Mouse (Mus musculus) CH12.LX (cell line): Measurements from ENCODE around the gene Hist1h1c. TPM values are rescaled to one million over a fixed set of nuclear protein-coding genes. Genes with fewer than 3 reads are reported as not detected.

Experiments
- DNase-seq: peaks from one replicate; pipeline ENCODE4 v3.0.0-alpha.2; 2013; ENCODE audit errors: extremely low read depth
- H3K27ac ChIP-seq: 2 replicates; pipeline ENCODE4 v1.5.1; 2012; ENCODE audit warnings: low read depth, mild to moderate bottlenecking, control low read depth, moderate library complexity; ENCODE audit not compliant: insufficient read depth
- H3K27me3 ChIP-seq: replicated peaks from 2 replicates; pipeline ENCODE3; 2012; ENCODE audit warnings: inconsistent platforms
- H3K36me3 ChIP-seq, 2 experiments: replicated peaks in 1 of 2; 2 replicates each; pipeline versions ENCODE3 to v1.6.1; 2012; ENCODE audit warnings: inconsistent platforms in 1 of 2, low read length in 1 of 2, mild to moderate bottlenecking in 1 of 2, mixed read lengths in 1 of 2, moderate library complexity in 1 of 2; ENCODE audit not compliant: control insufficient read depth in 1 of 2, insufficient read depth in 1 of 2
- H3K4me1 ChIP-seq, 2 experiments: 2 replicates each; pipeline ENCODE4 v1.6.1; 2012; ENCODE audit warnings: inconsistent platforms in 1 of 2, moderate library complexity in 1 of 2; ENCODE audit not compliant: insufficient read depth in 2 of 2, control insufficient read depth in 1 of 2
- H3K4me2 ChIP-seq: 2 replicates; pipeline ENCODE4 v1.6.1; 2012; ENCODE audit warnings: low read depth, mild to moderate bottlenecking, control low read depth; ENCODE audit not compliant: poor library complexity, insufficient read depth, severe bottlenecking
- H3K4me3 ChIP-seq, 3 experiments: fragments of 150-350 bp in 1 of 3; sonication (generic) in 1 of 3; replicated peaks in 1 of 3; 2 replicates each; pipeline versions ENCODE3 to v1.5.1; 2011 to 2012; ENCODE audit warnings: low read depth in 2 of 3, low read length in 2 of 3, mild to moderate bottlenecking in 2 of 3, moderate library complexity in 2 of 3, control low read depth in 1 of 3, improper control_type of control experiment in 1 of 3, inconsistent platforms in 1 of 3, mixed read lengths in 1 of 3; ENCODE audit not compliant: poor library complexity in 1 of 3
- H3K79me2 ChIP-seq: replicated peaks from 2 replicates; pipeline ENCODE4 v1.6.1; 2012; ENCODE audit warnings: mild to moderate bottlenecking, moderate library complexity; ENCODE audit not compliant: control insufficient read depth, poor library complexity, insufficient read depth, severe bottlenecking; ENCODE audit errors: extremely low read depth
- H3K9ac ChIP-seq: 2 replicates; pipeline ENCODE4 v1.6.1; 2012; ENCODE audit warnings: low read depth, mild to moderate bottlenecking, control low read depth, moderate library complexity; ENCODE audit not compliant: insufficient read depth
- H3K9me3 ChIP-seq: replicated peaks from 2 replicates; pipeline ENCODE3; 2012; ENCODE audit warnings: low read length, inconsistent platforms, mixed read lengths
- CHD1 ChIP-seq: IDR thresholded peaks from 2 replicates; pipeline ENCODE4 v1.6.1; 2012; ENCODE audit warnings: low read depth, low read length, improper control_type of control experiment, inconsistent platforms
- CTCF ChIP-seq, 2 experiments: IDR thresholded peaks in 1 of 2; conservative IDR thresholded peaks in 1 of 2; 2 replicates each; pipeline ENCODE4 v1.5.1; 2011 to 2012; ENCODE audit warnings: low read depth in 2 of 2, low read length in 2 of 2, improper control_type of control experiment in 1 of 2, inconsistent platforms in 1 of 2, mild to moderate bottlenecking in 1 of 2, moderate library complexity in 1 of 2
- ELF1 ChIP-seq: IDR thresholded peaks from 2 replicates; pipeline ENCODE4 v1.6.1; 2014; ENCODE audit warnings: low read depth, mild to moderate bottlenecking, inconsistent platforms, low read length, improper control_type of control experiment
- EP300 ChIP-seq: IDR thresholded peaks from 2 replicates; pipeline ENCODE4 v1.6.1; 2011; ENCODE audit warnings: low read length, improper control_type of control experiment
- JUN ChIP-seq: IDR thresholded peaks from 2 replicates; pipeline ENCODE4 v1.6.1; 2011; ENCODE audit warnings: low read depth, mild to moderate bottlenecking, low read length, improper control_type of control experiment, moderate library complexity; ENCODE audit not compliant: insufficient read depth
- JUND ChIP-seq: conservative IDR thresholded peaks from 2 replicates; pipeline ENCODE4 v1.6.1; 2011; ENCODE audit warnings: low read depth, low read length, improper control_type of control experiment
- KAT2A ChIP-seq: IDR thresholded peaks from 2 replicates; pipeline ENCODE4 v1.6.1; 2012; ENCODE audit warnings: low read length, improper control_type of control experiment, inconsistent platforms; ENCODE audit not compliant: insufficient replicate concordance
- MAFK ChIP-seq: IDR thresholded peaks from 2 replicates; pipeline ENCODE4 v1.6.1; 2011; ENCODE audit warnings: low read length, improper control_type of control experiment; ENCODE audit not compliant: insufficient replicate concordance
- MAX ChIP-seq: IDR thresholded peaks from 2 replicates; pipeline ENCODE4 v1.6.1; 2011; ENCODE audit warnings: low read length, improper control_type of control experiment
- MXI1 ChIP-seq: IDR thresholded peaks from 2 replicates; pipeline ENCODE4 v1.6.1; 2011; ENCODE audit warnings: mild to moderate bottlenecking, low read depth, low read length, improper control_type of control experiment
- MYC ChIP-seq: IDR thresholded peaks from 2 replicates; pipeline ENCODE4 v1.6.1; 2011; ENCODE audit warnings: low read depth, mild to moderate bottlenecking, improper control_type of control experiment, low read length
- NELFE ChIP-seq: IDR thresholded peaks from 2 replicates; pipeline ENCODE4 v1.6.1; 2011; ENCODE audit warnings: low read depth, low read length, improper control_type of control experiment
- NRF1 ChIP-seq: IDR thresholded peaks from 2 replicates; pipeline ENCODE4 v1.6.1; 2014; ENCODE audit warnings: low read depth, mild to moderate bottlenecking, inconsistent platforms, low read length, improper control_type of control experiment, moderate library complexity
- TBP ChIP-seq: conservative IDR thresholded peaks from 2 replicates; pipeline ENCODE4 v1.6.1; 2011; ENCODE audit warnings: low read depth, low read length, improper control_type of control experiment
- TCF12 ChIP-seq: IDR thresholded peaks from 2 replicates; pipeline ENCODE4 v1.6.1; 2014; ENCODE audit warnings: low read depth, mild to moderate bottlenecking, inconsistent platforms, low read length, improper control_type of control experiment
- UBTF ChIP-seq: IDR thresholded peaks from 2 replicates; pipeline ENCODE4 v1.6.1; 2012; ENCODE audit warnings: low read depth, mild to moderate bottlenecking, inconsistent platforms, low read length, improper control_type of control experiment, moderate library complexity
- USF1 ChIP-seq: IDR thresholded peaks from 2 replicates; pipeline ENCODE4 v1.6.1; 2014; ENCODE audit warnings: low read depth, mild to moderate bottlenecking, inconsistent platforms, low read length, improper control_type of control experiment
- USF2 ChIP-seq: conservative IDR thresholded peaks from 2 replicates; pipeline ENCODE4 v1.6.1; 2011; ENCODE audit warnings: low read depth, low read length, improper control_type of control experiment
- ZMIZ1 ChIP-seq: IDR thresholded peaks from 2 replicates; pipeline ENCODE4 v1.6.1; 2012; ENCODE audit warnings: low read depth, mild to moderate bottlenecking, inconsistent platforms, low read length, improper control_type of control experiment
- ZNF384 ChIP-seq: IDR thresholded peaks from 2 replicates; pipeline ENCODE4 v1.6.1; 2012; ENCODE audit warnings: low read depth, low read length, improper control_type of control experiment, inconsistent platforms
- dilution Hi-C: fragments of 300-500 bp; cut with MboI; formaldehyde crosslinking; loops from 2 replicates; pipeline ENCODE4 v1.14.3; 2020; ENCODE audit warnings: low sequenced_read_pairs; ENCODE audit not compliant: extremely low pct_unique_long_range_greater_than_20kb, extremely low pct_ligation_motif_present
- in situ Hi-C: fragments of 300-500 bp; cut with MboI; formaldehyde crosslinking; loops from 3 replicates; pipeline ENCODE4 v1.14.3; 2019; ENCODE audit warnings: low sequenced_read_pairs, low pct_ligation_motif_present, low pct_unique_long_range_greater_than_20kb, mixed read lengths
- polyA plus RNA-seq: library from polyadenylated mRNA; unstranded; fragments of >175 nt; gene quantifications from 2 replicates; pipeline ENCODE4 v1.2.1, GENCODE M21; 2012; ENCODE audit warnings: low read depth; ENCODE audit not compliant: insufficient read length
- total RNA-seq, 2 experiments: library from RNA; depleted of rRNA; stranded (reverse); fragments of 300-350 nt in 1 of 2; fragments of >200 nt in 1 of 2; gene quantifications; 2 replicates each; pipeline ENCODE4 v1.2.3; 2012 to 2014

Hist1h1c gene
- total and polyA plus RNA-seq, 3 experiments: 12.5 to 597 (median 22.8) TPM

DNA sequence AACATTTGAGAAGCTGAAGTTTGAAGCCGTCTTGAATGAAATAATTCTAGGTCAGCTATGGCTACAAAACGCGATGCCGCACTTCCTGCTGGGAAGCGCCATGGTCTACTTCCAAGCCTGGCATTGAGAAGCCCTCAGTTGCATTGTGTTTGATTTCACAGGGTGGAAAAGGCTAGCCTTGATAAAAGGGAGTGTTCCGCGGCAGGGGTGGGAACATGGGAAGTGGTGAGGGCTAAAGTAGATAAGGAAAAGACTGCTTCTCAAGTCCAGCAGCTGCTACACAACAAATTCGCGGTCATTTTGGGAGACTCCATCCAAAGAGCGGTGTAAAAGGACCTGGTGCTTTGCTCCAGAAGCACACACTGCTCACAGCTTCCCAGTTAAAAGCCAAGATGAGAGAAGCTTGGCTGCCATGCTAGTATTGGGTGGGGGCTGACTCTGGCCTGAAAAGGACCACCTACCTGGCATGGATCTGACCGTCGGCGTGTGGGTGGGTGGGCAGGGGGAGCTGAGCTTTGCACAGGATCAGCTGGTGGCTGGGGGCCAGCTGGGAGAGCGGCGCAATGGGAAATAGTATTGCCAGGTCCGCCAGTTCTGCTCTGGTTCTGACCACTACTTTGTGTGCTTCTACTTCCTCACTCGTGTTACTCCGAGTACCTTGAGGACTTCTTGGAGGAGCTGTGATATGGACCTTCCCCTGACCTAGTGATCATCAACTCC lies 10.0 kb upstream of the Hist1h1c start:
- no peak overlapping the region for H3K27ac ChIP-seq
- H3K27me3 ChIP-seq: no peaks in the 10 kb centered on the region
- H3K79me2 ChIP-seq: no peaks in the 10 kb centered on the region
- H3K9me3 ChIP-seq: no peaks in the 10 kb centered on the region
- H3K4me1 ChIP-seq: no peaks in the 10 kb centered on the region
- H3K4me2 ChIP-seq: no peak overlapping the region
- DNase-seq: no peak
- no peak overlapping the region for H3K9ac ChIP-seq
- in situ Hi-C loops: loop anchor here (10.0 kb wide), 1 partner anchor 94 kb away; no protein-coding TSS in a partner anchor
- H3K4me3 ChIP-seq: no peak overlapping the region
- dilution Hi-C loops: no loop called here
- TF ChIP-seq JUN (no peak), CTCF (conservative IDR thresholded peaks at IDR 0.05 in 1 of 2, IDR thresholded peaks at IDR 0.05 in 1 of 2; ENCODE audit: low read depth in 2 of 2, low read length in 2 of 2) (no peak), NRF1 (no peak), NELFE (no peak), ZMIZ1 (no peak), MAFK (no peak), MAX (no peak), ELF1 (no peak), USF1 (no peak), EP300 (no peak), ZNF384 (no peak), TCF12 (no peak), KAT2A (no peak), MYC (no peak), TBP (no peak), MXI1 (no peak), CHD1 (no peak), USF2 (no peak)
- H3K36me3 ChIP-seq: no peaks in the 10 kb centered on the region

GRCm38 (mm10) chr13:23729192-23729525 lies 9.4 kb upstream of the Hist1h1c start:
- H3K79me2 ChIP-seq: no peaks in the 10 kb centered on the region
- H3K9ac ChIP-seq: no peak overlapping the region
- no peak for DNase-seq
- H3K9me3 ChIP-seq: no peaks in the 10 kb centered on the region
- H3K36me3 ChIP-seq: no peaks in the 10 kb centered on the region
- H3K4me2 ChIP-seq: no peak overlapping the region
- H3K27me3 ChIP-seq: no peaks in the 10 kb centered on the region
- no peak overlapping the region for H3K27ac ChIP-seq
- H3K4me1 ChIP-seq: no peaks in the 10 kb centered on the region
- no peak overlapping the region for H3K4me3 ChIP-seq
- in situ Hi-C loops (loop anchor here (10.0 kb wide), 1 partner anchor 94 kb away; no protein-coding TSS in a partner anchor), dilution Hi-C loops (no loop called here)
- no peak for TF ChIP-seq JUND
- TF ChIP-seq UBTF: no peak
- TF ChIP-seq, all 38 proteins: peak for 0
